9 mouse cellular contexts compared by ENCODE assay signal in genomic region chr13:99940601-99941000, GRCm38 (mm10). TPM values are rescaled to one million over a fixed set of nuclear protein-coding genes. Genes with fewer than 3 reads are reported as not detected.
DNase-seq lines count a peak whose midpoint lies in the region; ATAC-seq lines count a peak whose summit lies in the region.
"Had no signal": no experiment of that assay in that cellular context is flagged by ENCODE, and none has a peak within 500 bp of the region (broad histone marks: within the 10 kb centered on the region; RNA-seq: fewer than 3 reads in every experiment).

No protein-coding gene starts in this region.

- intact Hi-C loops in left cerebral cortex, postnatal 36 days (cut with DNase I), result no loop called here

- no peaks in the 10 kb centered on the region for H3K27me3 ChIP-seq in forebrain, embryonic 13.5 days

- no peak overlapping the region for H3K4me2 ChIP-seq in forebrain, embryonic 13.5 days

- H3K4me3 ChIP-seq in forebrain, embryonic 13.5 days, result no peak overlapping the region

- peak overlapping the region; percentile 70 for H3K27ac ChIP-seq in forebrain, embryonic 13.5 days
- H3K27ac ChIP-seq: macrophage had no signal

- DNase-seq in cerebellum, postnatal 36 days, result peak; percentile 6 to 9
- DNase-seq in cerebellum, adult 9-10 months, result no peak
- peak; percentile 17 to 28 for DNase-seq in left cerebral cortex, postnatal 36 days (ENCODE audit: low spot score in 2 of 2)
- DNase-seq in right cerebral cortex, adult 2 months (ENCODE audit: low spot score in 2 of 2), result peak; percentile 33 to 44
- DNase-seq in heart, adult 8-10 months (ENCODE audit: low spot score), result no peak
- DNase-seq in thymus, postnatal 4 days, result no peak
- no peak for DNase-seq in lung, postnatal 36 days

- ATAC-seq in forebrain, embryonic 13.5 days, result peak; percentile 91

- peaks cover 35% of the 10 kb centered on the region for H3K4me1 ChIP-seq in forebrain, embryonic 13.5 days

- H3K9ac ChIP-seq in forebrain, embryonic 13.5 days, result no peak overlapping the region

- 0 out of 2 replicates have a peak, but pooled peaks cover 6% of the 10 kb centered on the region for H3K36me3 ChIP-seq in forebrain, embryonic 13.5 days (ENCODE audit: poor library complexity, severe bottlenecking)

- no peaks in the 10 kb centered on the region for H3K9me3 ChIP-seq in forebrain, embryonic 13.5 days (replicated peaks)

- 4% methylated on average over 2 of the region's 2 CpGs for WGBS in forebrain, embryonic 13.5 days

RNA-seq across cellular contexts. Expression of gene Cartpt, which starts 39.7 kb away (rescaled TPM):
- polyA plus RNA-seq in forebrain, embryonic 13.5 days (2015; fragmentation: Nextera tagmentation; extraction: Ambion mirVana), result 7.2 and 19.7 TPM in 2 replicates
- total RNA-seq in left cerebral cortex, postnatal 36 days (2021), result 10 to 100 TPM; 18.7 to 33.6 TPM
- total RNA-seq in heart, adult 8-10 months (2022), result not detected
- polyA plus RNA-seq: macrophage had no signal

Comparison
In these comparisons a context has a peak if more than half of its experiments do, and no peak if none do; other contexts are left out.
1. DNase-seq: peak in cerebellum, postnatal 36 days (2 of 2), left cerebral cortex, postnatal 36 days (2 of 2) and right cerebral cortex, adult 2 months (2 of 2); none in cerebellum, adult 9-10 months (single experiment), heart, adult 8-10 months (single experiment), thymus, postnatal 4 days (single experiment) and lung, postnatal 36 days (single experiment).
2. RNA of gene Cartpt, which starts 39.7 kb away (total RNA-seq): 18.7 to 33.6 TPM in left cerebral cortex, postnatal 36 days; not detected in heart, adult 8-10 months; every median in the first group is over 10 times any median in the second.